Comparison of ENCODE assay signal across 8 mouse cellular contexts in genomic region chr13:23576351-23576881, GRCm38 (mm10). TPM values are rescaled to one million over a fixed set of nuclear protein-coding genes. Genes with fewer than 3 reads are reported as not detected.
DNase-seq lines count a peak whose midpoint lies in the region; ATAC-seq and TF ChIP-seq lines count a peak whose summit lies in the region.

No protein-coding gene starts in this region.

- DNase-seq in heart, postnatal 4 days, result no peak
- peak; percentile 74 for DNase-seq in embryo, embryonic 10 days (ENCODE audit: low spot score)
- no peak for DNase-seq in urinary bladder, postnatal 4 days (ENCODE audit: low spot score in 2 of 2)
- no peak for DNase-seq in cerebellum, adult 9-10 months
- DNase-seq in adrenal gland, postnatal 25 days, result no peak

- peaks cover 41% of the 10 kb centered on the region for H3K4me1 ChIP-seq in heart, embryonic 13.5 days
- peaks cover 21% of the 10 kb centered on the region for H3K4me1 ChIP-seq in hindbrain, embryonic 16.5 days (ENCODE audit: control insufficient read depth, insufficient read depth, low read depth, low read length)

- no peak for ATAC-seq in heart, embryonic 13.5 days (ENCODE audit: extremely low read depth, insufficient number of reproducible peaks, low FRiP score, low TSS enrichment)
- no peak for ATAC-seq in hindbrain, embryonic 16.5 days

- no peaks in the 10 kb centered on the region for H3K79me2 ChIP-seq in myocyte (ENCODE audit: control insufficient read depth, insufficient read depth)

- no peaks in the 10 kb centered on the region for H3K9me3 ChIP-seq in heart, embryonic 13.5 days
- H3K9me3 ChIP-seq in hindbrain, embryonic 16.5 days (ENCODE audit: control insufficient read depth, low read length), result no peaks in the 10 kb centered on the region

- H3K27me3 ChIP-seq in heart, embryonic 13.5 days (replicated peaks), result no peaks in the 10 kb centered on the region
- H3K27me3 ChIP-seq in hindbrain, embryonic 16.5 days (replicated peaks; ENCODE audit: control insufficient read depth, insufficient read depth, low read length), result no peaks in the 10 kb centered on the region
- no peaks in the 10 kb centered on the region for H3K27me3 ChIP-seq in myocyte (ENCODE audit: control insufficient read depth, insufficient read depth, insufficient read length)

- no peaks in the 10 kb centered on the region for H3K36me3 ChIP-seq in heart, embryonic 13.5 days
- H3K36me3 ChIP-seq in hindbrain, embryonic 16.5 days (ENCODE audit: control insufficient read depth, insufficient read depth, low read length), result no peaks in the 10 kb centered on the region
- H3K36me3 ChIP-seq in myocyte (ENCODE audit: control insufficient read depth, insufficient read depth), result no peaks in the 10 kb centered on the region

- 22% methylated on average over 7 of the region's 7 CpGs for WGBS in heart, embryonic 13.5 days
- WGBS in hindbrain, embryonic 16.5 days, result 6% methylated on average over 7 of the region's 7 CpGs

- peak overlapping the region; percentile 80 for H3K4me2 ChIP-seq in heart, embryonic 13.5 days
- H3K4me2 ChIP-seq in hindbrain, embryonic 16.5 days (ENCODE audit: low read length), result peak overlapping the region; percentile 71
- peak overlapping the region; percentile 81 for H3K4me2 ChIP-seq in myocyte (ENCODE audit: low read depth)

- H3K9ac ChIP-seq in heart, embryonic 13.5 days, result peak overlapping the region; percentile 87
- peak overlapping the region; percentile 59; the same call in 1 of the 2 replicates for H3K9ac ChIP-seq in hindbrain, embryonic 16.5 days (ENCODE audit: low read depth, low read length)

- TF ChIP-seq POLR2A in myocyte (IDR thresholded peaks at IDR 0.05; ENCODE audit: insufficient read length, low read depth), result peak; percentile 33

- H3ac ChIP-seq in myocyte (ENCODE audit: control insufficient read depth, insufficient read length), result no peak overlapping the region

- H3K27ac ChIP-seq in heart, embryonic 13.5 days (replicated peaks), result peak overlapping the region; percentile 73
- peak overlapping the region; percentile 71 for H3K27ac ChIP-seq in hindbrain, embryonic 16.5 days (ENCODE audit: low read depth, low read length)

- peak overlapping the region; percentile 57 for H3K4me3 ChIP-seq in heart, embryonic 13.5 days
- H3K4me3 ChIP-seq in hindbrain, embryonic 16.5 days (ENCODE audit: low read length), result peak overlapping the region; percentile 42
- H3K4me3 ChIP-seq in myocyte, result peak overlapping the region; percentile 27

TF ChIP-seq in myocyte, 11 proteins besides CTCF, POLR2A, EP300 and RAD21:
- TF ChIP-seq E2F4 (IDR thresholded peaks at IDR 0.05; ENCODE audit: insufficient read depth) (no peak), USF1 (IDR thresholded peaks at IDR 0.05; ENCODE audit: low read depth) (no peak), SRF (IDR thresholded peaks at IDR 0.05; ENCODE audit: control insufficient read depth, insufficient read length, low read depth) (no peak), POLR2AphosphoS2 (IDR thresholded peaks at IDR 0.05; ENCODE audit: insufficient read length, low read depth) (peak; percentile 55)

RNA-seq across cellular contexts. Expression of gene Hist1h3d, which starts 0.9 kb away (rescaled TPM):
- 2.4 TPM in 2 replicates for polyA plus RNA-seq in heart, embryonic 13.5 days (2015; fragmentation: Nextera tagmentation; extraction: Ambion mirVana)
- 10 to 100 TPM; 52.4 to 58.7 TPM for total RNA-seq in heart, postnatal 4 days (2021)
- polyA plus RNA-seq in hindbrain, embryonic 16.5 days (2015; fragmentation: Nextera tagmentation; extraction: Ambion mirVana), result 0.85 and 1.3 TPM in 2 replicates
- polyA plus RNA-seq in myocyte (2012; fragmentation: generic; extraction: Trizol), result 2.5 TPM
- 12.9 and 16.6 TPM in 2 replicates for total RNA-seq in adrenal gland, postnatal 25 days (2021)

RNA-seq across cellular contexts. Expression of gene Hist1h2ad, which starts 2.2 kb away (rescaled TPM):
- polyA plus RNA-seq in heart, embryonic 13.5 days (2015; fragmentation: Nextera tagmentation; extraction: Ambion mirVana), result 0.60 and 0.84 TPM in 2 replicates
- 10 to 100 TPM; 62.5 to 79.1 TPM for total RNA-seq in heart, postnatal 4 days (2021)
- polyA plus RNA-seq in hindbrain, embryonic 16.5 days (2015; fragmentation: Nextera tagmentation; extraction: Ambion mirVana), result 0.57 and 1.3 TPM in 2 replicates
- polyA plus RNA-seq in myocyte (2012; fragmentation: generic; extraction: Trizol), result 1.6 TPM
- 2.3 and 9.6 TPM in 2 replicates for total RNA-seq in adrenal gland, postnatal 25 days (2021)

RNA-seq across cellular contexts. Expression of gene Hist1h2bf, which starts 2.4 kb away (rescaled TPM):
- 1.6 and 3.0 TPM in 2 replicates for polyA plus RNA-seq in heart, embryonic 13.5 days (2015; fragmentation: Nextera tagmentation; extraction: Ambion mirVana)
- 100 to 1,000 TPM; 278 to 296 TPM for total RNA-seq in heart, postnatal 4 days (2021)
- polyA plus RNA-seq in hindbrain, embryonic 16.5 days (2015; fragmentation: Nextera tagmentation; extraction: Ambion mirVana), result 0.44 and 0.67 TPM in 2 replicates
- 2.1 TPM for polyA plus RNA-seq in myocyte (2012; fragmentation: generic; extraction: Trizol)
- 61.2 and 62.9 TPM in 2 replicates for total RNA-seq in adrenal gland, postnatal 25 days (2021)

RNA-seq across cellular contexts. Expression of gene Hist1h4d, which starts 5.0 kb away (rescaled TPM):
- polyA plus RNA-seq in heart, embryonic 13.5 days (2015; fragmentation: Nextera tagmentation; extraction: Ambion mirVana), result 54.8 and 60.0 TPM in 2 replicates
- 100 to 1,000 TPM; 322 to 324 TPM for total RNA-seq in heart, postnatal 4 days (2021)
- polyA plus RNA-seq in hindbrain, embryonic 16.5 days (2015; fragmentation: Nextera tagmentation; extraction: Ambion mirVana), result 27.6 and 30.0 TPM in 2 replicates
- polyA plus RNA-seq in myocyte (2012; fragmentation: generic; extraction: Trizol), result 1.8 TPM
- total RNA-seq in adrenal gland, postnatal 25 days (2021), result 174 and 185 TPM in 2 replicates

RNA-seq across cellular contexts. Expression of gene Hist1h2bg, which starts 5.2 kb away (rescaled TPM):
- 3.9 and 4.2 TPM in 2 replicates for polyA plus RNA-seq in heart, embryonic 13.5 days (2015; fragmentation: Nextera tagmentation; extraction: Ambion mirVana)
- total RNA-seq in heart, postnatal 4 days (2021), result 100 to 1,000 TPM; 624 to 645 TPM
- polyA plus RNA-seq in hindbrain, embryonic 16.5 days (2015; fragmentation: Nextera tagmentation; extraction: Ambion mirVana), result 0.79 and 1.4 TPM in 2 replicates
- polyA plus RNA-seq in myocyte (2012; fragmentation: generic; extraction: Trizol), result 7.8 TPM
- 106 and 130 TPM in 2 replicates for total RNA-seq in adrenal gland, postnatal 25 days (2021)
